Mouse (Mus musculus): ENCODE results near the gene Tmem97.
A peak's percentile ranks its signal among the peaks of the same experiment; 100 is the strongest.

The Tmem97 gene

GRCm38 (mm10) chr11:78499543-78499942, 51.0 kb downstream of the Tmem97 start:
- Histone ChIP-seq H3K4me1 (replicated peaks; ENCODE audit: low read depth, low read length) (peaks cover 42% of the 10 kb centered on the region), H3K36me3 (ENCODE audit: insufficient read depth, low read length) (peaks cover 14% of the 10 kb centered on the region; the same call in 1 of the 2 replicates), H3K9me3 (ENCODE audit: low read length) (no peaks in the 10 kb centered on the region), H3K4me3 (replicated peaks; ENCODE audit: low read length) (no peak overlapping the region), H3K27me3 (ENCODE audit: insufficient read depth, low read length) (peaks cover 62% of the 10 kb centered on the region)
- TF ChIP-seq CTCF (conservative IDR thresholded peaks at IDR 0.05; ENCODE audit: low read length) (no peak), POU5F1 (IDR thresholded peaks at IDR 0.05; ENCODE audit: borderline replicate concordance, low read length) (no peak), NANOG (IDR thresholded peaks at IDR 0.05; ENCODE audit: borderline replicate concordance, low read length) (no peak)

DNA sequence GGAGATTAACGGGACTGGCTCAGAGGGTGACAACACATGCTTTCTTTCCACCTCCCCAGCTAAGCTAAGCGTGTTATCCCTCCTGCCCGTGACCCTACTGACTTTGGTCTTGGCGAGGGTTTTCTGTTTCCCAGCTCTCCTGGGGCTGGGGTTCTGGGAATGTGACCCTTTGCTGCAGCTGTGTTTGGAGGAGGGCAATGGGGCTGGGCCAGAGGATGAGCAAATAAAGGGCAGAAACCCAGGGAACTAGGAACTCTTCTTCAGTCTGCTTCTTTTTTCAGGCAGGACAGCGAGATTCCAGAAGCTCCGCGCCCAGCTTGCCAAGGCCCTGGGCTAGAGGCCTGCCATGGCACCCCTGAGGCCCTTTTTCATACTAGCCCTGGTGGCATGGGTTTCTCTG, 51.6 kb downstream of the Tmem97 start, which contains the start of gene Vtn:
TSS of gene Vtn (plus strand) at position 88 of the 400 bp plus-strand sequence.
- no peaks in the 10 kb centered on the region for H3K9me3 ChIP-seq (ENCODE audit: low read length)
- H3K27me3 ChIP-seq (ENCODE audit: insufficient read depth, low read length): peaks cover 67% of the 10 kb centered on the region
- H3K4me3 ChIP-seq (replicated peaks; ENCODE audit: low read length): peak within 1 kb of the TSS; percentile 85
- H3K36me3 ChIP-seq (ENCODE audit: insufficient read depth, low read length): peaks cover 8% of the 10 kb centered on the region; the same call in 1 of the 2 replicates
- H3K4me1 ChIP-seq (replicated peaks; ENCODE audit: low read depth, low read length): peaks cover 42% of the 10 kb centered on the region
- TF ChIP-seq CTCF (conservative IDR thresholded peaks at IDR 0.05; ENCODE audit: low read length) (no peak), NANOG (IDR thresholded peaks at IDR 0.05; ENCODE audit: borderline replicate concordance, low read length) (no peak), POU5F1 (IDR thresholded peaks at IDR 0.05; ENCODE audit: borderline replicate concordance, low read length) (no peak)

GRCm38 (mm10) chr11:78497544-78498522, 52.7 kb downstream of the Tmem97 start, which contains the start of gene Sarm1:
Gene Sarm1, minus strand, starts transcription at chr11:78497754.
- TF ChIP-seq POU5F1 (IDR thresholded peaks at IDR 0.05; ENCODE audit: borderline replicate concordance, low read length) (no peak), NANOG (IDR thresholded peaks at IDR 0.05; ENCODE audit: borderline replicate concordance, low read length) (no peak), CTCF (conservative IDR thresholded peaks at IDR 0.05; ENCODE audit: low read length) (no peak)
- Histone ChIP-seq H3K4me1 (replicated peaks; ENCODE audit: low read depth, low read length) (peaks cover 36% of the 10 kb centered on the region), H3K36me3 (ENCODE audit: insufficient read depth, low read length) (no peaks in the 10 kb centered on the region), H3K9me3 (ENCODE audit: low read length) (no peaks in the 10 kb centered on the region), H3K4me3 (replicated peaks; ENCODE audit: low read length) (peak within 1 kb of the TSS; percentile 85), H3K27me3 (ENCODE audit: insufficient read depth, low read length) (peaks cover 73% of the 10 kb centered on the region)

- Histone ChIP-seq H3K36me3 (ENCODE audit: insufficient read depth, low read length) (no peaks in the 10 kb centered on the region), H3K4me1 (replicated peaks; ENCODE audit: low read depth, low read length) (peaks cover 31% of the 10 kb centered on the region), H3K4me3 (replicated peaks; ENCODE audit: low read length) (peak overlapping the region; percentile 85), H3K27me3 (ENCODE audit: insufficient read depth, low read length) (peaks cover 76% of the 10 kb centered on the region), H3K9me3 (ENCODE audit: low read length) (no peaks in the 10 kb centered on the region)
- no peak for TF ChIP-seq CTCF (conservative IDR thresholded peaks at IDR 0.05; ENCODE audit: low read length)
Measured at GRCm38 (mm10) chr11:78497071-78497541, 53.5 kb downstream of the Tmem97 start.

DNA sequence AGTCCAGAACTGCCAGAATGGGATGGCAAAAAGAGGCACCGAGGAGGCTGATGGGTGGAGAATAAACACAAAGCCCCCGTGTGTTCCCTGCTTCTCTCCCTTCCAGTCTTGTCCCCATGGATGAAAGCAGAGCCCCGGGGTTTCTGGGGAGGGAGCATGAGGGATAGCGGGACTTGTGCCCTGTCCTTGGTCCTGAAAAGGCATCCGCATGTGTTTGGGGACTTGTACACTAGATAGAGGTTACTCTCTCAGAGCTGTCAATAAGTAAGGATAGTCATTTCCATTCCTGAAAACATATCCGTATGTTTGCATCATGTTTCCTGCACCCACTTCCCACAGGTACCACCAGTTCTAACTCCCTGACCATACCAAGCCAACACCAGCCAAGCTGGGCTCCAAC, 54.7 kb downstream of the Tmem97 start:
- no peak for TF ChIP-seq POU5F1 (IDR thresholded peaks at IDR 0.05; ENCODE audit: borderline replicate concordance, low read length)
- no peak for TF ChIP-seq CTCF (conservative IDR thresholded peaks at IDR 0.05; ENCODE audit: low read length)
- TF ChIP-seq NANOG (IDR thresholded peaks at IDR 0.05; ENCODE audit: borderline replicate concordance, low read length): no peak
- Histone ChIP-seq H3K36me3 (ENCODE audit: insufficient read depth, low read length) (no peaks in the 10 kb centered on the region), H3K9me3 (ENCODE audit: low read length) (no peaks in the 10 kb centered on the region), H3K4me1 (replicated peaks; ENCODE audit: low read depth, low read length) (peaks cover 29% of the 10 kb centered on the region), H3K27me3 (ENCODE audit: insufficient read depth, low read length) (peaks cover 77% of the 10 kb centered on the region), H3K4me3 (replicated peaks; ENCODE audit: low read length) (no peak overlapping the region)

Data from E14TG2a.4 (cell line).